Mouse (Mus musculus) liver, postnatal 0 days (tissue): ENCODE results near the gene Haghl. TPM values are rescaled to one million over a fixed set of nuclear protein-coding genes. Genes with fewer than 3 reads are reported as not detected.
A peak's percentile ranks its signal among the peaks of the same experiment; 100 is the strongest.

Experiments used
- ATAC-seq: fragments of 200-750 bp; cut with Nextera tagmentation; 2 replicates; pipeline ENCODE4 v1.8.0; 2017; ENCODE audit warnings: mild to moderate bottlenecking, moderate library complexity
- DNase-seq: peaks from one replicate; pipeline ENCODE4 v3.0.0-alpha.2; 2016
- H3K27ac ChIP-seq: fragments of 300-500 bp; sonication (generic); 2 replicates; pipeline ENCODE4 v1.5.1; 2014; ENCODE audit warnings: antibody characterized with exemption, moderate library complexity, mild to moderate bottlenecking, low read depth
- H3K27me3 ChIP-seq: fragments of 300-500 bp; sonication (generic); 2 replicates; pipeline ENCODE4 v1.6.1; 2014; ENCODE audit warnings: low read length, control low read depth, mixed read lengths; ENCODE audit not compliant: insufficient read depth
- H3K36me3 ChIP-seq: fragments of 300-500 bp; sonication (generic); replicated peaks from 2 replicates; pipeline ENCODE4 v1.6.1; 2014; ENCODE audit warnings: mild to moderate bottlenecking, control low read depth, low read length, moderate library complexity, mixed read lengths; ENCODE audit not compliant: insufficient read depth
- H3K4me1 ChIP-seq: fragments of 300-500 bp; sonication (generic); 2 replicates; pipeline ENCODE4 v1.6.1; 2014; ENCODE audit warnings: antibody characterized with exemption, mild to moderate bottlenecking, control low read depth; ENCODE audit not compliant: insufficient read depth
- H3K4me2 ChIP-seq: fragments of 300-500 bp; sonication (generic); 2 replicates; pipeline ENCODE4 v1.6.1; 2014; ENCODE audit warnings: low read depth, mild to moderate bottlenecking, low read length, moderate library complexity, mixed read lengths
- H3K4me3 ChIP-seq: fragments of 300-500 bp; sonication (generic); 2 replicates; pipeline ENCODE4 v1.5.1; 2014; ENCODE audit warnings: low read depth, low read length
- H3K9ac ChIP-seq: fragments of 300-500 bp; sonication (generic); replicated peaks from 2 replicates; pipeline ENCODE4 v1.6.1; 2014; ENCODE audit warnings: mild to moderate bottlenecking, moderate library complexity
- H3K9me3 ChIP-seq: fragments of 300-500 bp; sonication (generic); 2 replicates; pipeline ENCODE4 v1.6.1; 2016; ENCODE audit warnings: mild to moderate bottlenecking, control low read depth, low read length, mixed read lengths
- CTCF ChIP-seq: sonication (generic); IDR thresholded peaks from 2 replicates; pipeline ENCODE4 v1.5.1; 2016; ENCODE audit warnings: antibody characterized with exemption, low read depth
- EP300 ChIP-seq: IDR thresholded peaks from 2 replicates; pipeline ENCODE4 v1.6.1; 2016; ENCODE audit warnings: antibody characterized with exemption, low read depth, mild to moderate bottlenecking
- WGBS: fragments of 180-500 bp; shearing (Covaris S2); extraction: QIAGEN DNeasy Blood & Tissue Kit; methylation state at CpG from one replicate; pipeline ENCODE4 v1.1.7; 2014; ENCODE audit not compliant: insufficient replicate concordance; 5-methylcytosine and 5-hydroxymethylcytosine counted together
- polyA plus RNA-seq: library from polyadenylated mRNA; unstranded; fragments of >200 nt; fragmentation: Nextera tagmentation; extraction: Ambion mirVana; gene quantifications from 2 replicates; pipeline ENCODE4 v1.2.1, GENCODE M21; 2015

Haghl gene
- polyA plus RNA-seq, 1 experiment from 2014 or later: 9.4 TPM

DNA sequence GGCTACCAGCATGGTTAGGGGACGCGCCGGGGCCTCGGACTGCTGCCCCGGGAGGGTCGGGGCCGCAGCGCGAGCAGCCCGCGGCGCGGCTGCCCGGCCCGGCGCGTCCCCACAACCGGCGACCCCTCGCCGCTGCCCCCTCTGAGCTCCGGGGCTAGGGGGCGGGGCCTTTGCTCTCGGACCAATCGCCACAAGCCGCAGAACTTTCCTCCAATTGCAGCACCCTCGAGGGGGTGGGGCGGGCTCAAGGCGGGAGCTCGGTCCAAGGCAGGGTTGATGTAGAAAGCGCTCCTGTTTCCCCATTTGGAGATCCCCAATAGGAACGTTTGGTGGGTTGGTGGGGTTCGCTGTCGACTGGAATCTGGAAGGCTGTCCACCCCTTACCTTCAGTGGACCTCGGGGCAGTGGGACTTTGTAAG, 11.5 kb upstream of the Haghl start, which contains the start of gene Metrn:
Gene Metrn (minus strand): TSS at position 186 of the 419 bp plus-strand sequence.
- peaks cover 22% of the 10 kb centered on the region for H3K4me1 ChIP-seq
- ATAC-seq: peak; percentile 67
- no peak within 1 kb of the TSS for H3K27ac ChIP-seq
- TF ChIP-seq CTCF (no peak), EP300 (no peak)
- H3K36me3 ChIP-seq: no peaks in the 10 kb centered on the region
- peak within 1 kb of the TSS; percentile 89 for H3K4me3 ChIP-seq
- H3K4me2 ChIP-seq: peak within 1 kb of the TSS; percentile 98
- no peaks in the 10 kb centered on the region for H3K9me3 ChIP-seq
- peak; percentile 91 for DNase-seq
- under 1% methylated on average over 34 of the region's 35 CpGs for WGBS
- H3K9ac ChIP-seq: peak within 1 kb of the TSS; percentile 72
- 0 out of 2 replicates have a peak, but pooled peaks cover 4% of the 10 kb centered on the region for H3K27me3 ChIP-seq

DNA sequence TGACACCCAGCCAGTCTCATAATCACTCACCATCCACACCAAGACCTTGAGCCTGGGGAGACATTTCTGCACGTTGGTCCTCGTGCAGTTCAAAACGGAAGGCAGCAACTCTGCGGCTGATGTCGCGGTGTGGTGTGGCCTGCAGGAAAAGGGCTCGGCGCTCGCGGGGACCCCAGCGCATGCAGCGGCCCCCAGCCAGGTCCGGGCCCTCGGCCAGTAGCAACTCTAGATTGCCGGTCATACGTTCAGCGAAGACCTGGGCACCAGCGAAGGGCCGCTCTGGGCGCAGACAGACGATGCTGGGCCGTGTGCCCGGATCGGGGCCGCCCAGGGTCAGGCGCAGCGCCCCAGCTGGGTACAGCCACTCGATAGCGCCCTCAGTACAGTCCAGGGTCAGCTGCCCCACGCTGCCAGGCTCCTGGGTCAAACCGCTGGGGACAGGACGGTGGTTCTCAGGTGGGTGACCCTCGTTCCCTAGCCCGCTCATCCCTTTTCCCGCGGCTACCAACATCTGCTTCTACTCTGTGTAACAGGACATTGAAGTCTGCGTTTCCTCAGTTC, 10.8 kb upstream of the Haghl start:
- Histone ChIP-seq H3K27me3 (0 out of 2 replicates have a peak, but pooled peaks cover 1% of the 10 kb centered on the region), H3K9ac (peak overlapping the region; percentile 72), H3K27ac (no peak overlapping the region), H3K9me3 (no peaks in the 10 kb centered on the region), H3K4me2 (peak overlapping the region; percentile 98), H3K4me1 (peaks cover 25% of the 10 kb centered on the region), H3K4me3 (peak overlapping the region; percentile 89), H3K36me3 (no peaks in the 10 kb centered on the region)
- no peak for TF ChIP-seq CTCF
- TF ChIP-seq EP300: no peak
- ATAC-seq (peak; percentile 1; the same call in 1 of the 2 replicates), DNase-seq (no peak)
- WGBS: under 1% methylated on average over 37 of the region's 37 CpGs

DNA sequence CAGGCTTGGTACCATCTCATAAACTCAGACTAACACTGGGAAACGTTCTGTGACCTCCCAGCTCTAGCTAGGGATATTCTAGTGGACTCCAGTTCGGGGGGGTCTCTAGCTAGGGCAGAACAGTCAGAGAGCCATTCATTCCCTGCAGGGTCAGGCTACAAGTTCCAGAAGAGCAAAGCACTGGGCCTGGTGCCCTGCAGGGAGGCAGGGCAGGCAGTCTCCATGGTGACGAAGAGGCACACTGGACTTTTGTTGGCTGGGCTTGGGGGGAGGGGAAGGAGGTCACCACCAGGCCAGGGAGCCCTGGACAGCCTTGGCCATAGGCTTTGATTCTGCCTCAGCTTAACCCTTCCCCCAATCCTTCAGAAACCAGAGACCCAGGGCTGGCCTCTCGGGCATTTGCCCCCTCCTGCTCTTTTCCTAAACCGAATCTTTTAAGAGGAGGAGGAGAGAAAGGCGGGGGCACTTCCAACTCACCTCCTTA, 10.2 kb upstream of the Haghl start, which contains the start of gene AC134908.4:
Gene AC134908.4 (minus strand): TSS at position 51 of the 484 bp plus-strand sequence.
- DNase-seq: no peak

DNA sequence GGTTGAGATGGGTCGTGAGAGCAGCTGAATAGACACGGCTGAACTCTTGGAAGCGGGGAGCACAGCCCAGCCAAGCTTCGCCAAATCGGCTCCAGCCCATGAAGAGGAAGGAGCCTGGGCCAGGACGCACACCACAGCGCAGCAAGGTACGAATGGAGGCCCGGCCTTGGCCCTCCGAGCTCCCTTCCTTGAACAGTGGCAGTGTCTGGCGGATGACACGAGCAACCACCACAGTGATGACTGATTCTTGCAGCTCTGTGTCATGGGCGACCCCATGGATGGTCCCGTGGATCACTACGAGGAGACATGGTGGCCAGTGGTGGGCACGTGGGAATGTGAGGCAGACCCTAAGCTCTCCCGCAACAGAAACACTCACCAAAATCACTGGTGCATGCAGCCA, 9.5 kb upstream of the Haghl start:
- H3K36me3 ChIP-seq: no peaks in the 10 kb centered on the region
- no peak overlapping the region for H3K27ac ChIP-seq
- DNase-seq: no peak
- no peak for ATAC-seq
- WGBS: 86% methylated on average over 17 of the region's 17 CpGs
- H3K4me1 ChIP-seq: peaks cover 27% of the 10 kb centered on the region
- H3K9me3 ChIP-seq: no peaks in the 10 kb centered on the region
- TF ChIP-seq EP300: no peak
- no peak for TF ChIP-seq CTCF
- H3K9ac ChIP-seq: no peak overlapping the region
- no peaks in the 10 kb centered on the region for H3K27me3 ChIP-seq
- H3K4me3 ChIP-seq: no peak overlapping the region
- no peak overlapping the region for H3K4me2 ChIP-seq

More for the DNA sequence above, 10.2 kb upstream of the Haghl start, which contains the start of gene AC134908.4:
- no peak for ATAC-seq
- H3K9ac ChIP-seq: peak within 1 kb of the TSS; percentile 72
- H3K9me3 ChIP-seq: no peaks in the 10 kb centered on the region
- TF ChIP-seq EP300: no peak
- no peak for TF ChIP-seq CTCF
- peaks cover 27% of the 10 kb centered on the region for H3K4me1 ChIP-seq
- no peak within 1 kb of the TSS for H3K27ac ChIP-seq
- peak within 1 kb of the TSS; percentile 89 for H3K4me3 ChIP-seq
- H3K36me3 ChIP-seq: no peaks in the 10 kb centered on the region
- WGBS: 46% methylated on average over 6 of the region's 6 CpGs
- H3K27me3 ChIP-seq: no peaks in the 10 kb centered on the region
- H3K4me2 ChIP-seq: peak within 1 kb of the TSS; percentile 98

DNA sequence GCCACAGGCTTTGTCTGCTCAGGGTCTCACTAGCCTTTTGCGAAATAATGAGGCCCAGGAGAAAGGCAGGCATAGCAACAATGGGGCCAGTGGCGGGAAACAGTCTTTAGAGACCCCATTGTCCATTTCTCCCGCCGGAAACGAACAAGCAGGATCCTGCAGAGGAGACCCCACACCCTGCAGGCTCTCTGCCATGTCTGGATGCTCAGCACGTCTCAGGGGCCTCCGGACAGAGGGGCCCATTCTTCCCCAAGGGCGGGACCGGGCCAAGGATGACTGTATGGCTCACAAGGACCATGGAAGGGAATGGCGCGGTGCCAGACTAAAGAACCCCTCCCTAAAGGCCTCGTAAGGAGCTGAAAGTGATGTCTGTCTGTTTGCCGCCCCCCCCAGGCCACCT, 8.7 kb upstream of the Haghl start:
- Histone ChIP-seq H3K27ac (no peak overlapping the region), H3K4me3 (no peak overlapping the region), H3K36me3 (peaks cover 4% of the 10 kb centered on the region; the same call in 1 of the 2 replicates), H3K9me3 (no peaks in the 10 kb centered on the region), H3K9ac (no peak overlapping the region), H3K27me3 (no peaks in the 10 kb centered on the region), H3K4me2 (no peak overlapping the region), H3K4me1 (peaks cover 27% of the 10 kb centered on the region)
- DNase-seq (no peak), ATAC-seq (no peak)
- TF ChIP-seq CTCF (no peak), EP300 (no peak)
- WGBS: 82% methylated on average over 13 of the region's 13 CpGs

DNA sequence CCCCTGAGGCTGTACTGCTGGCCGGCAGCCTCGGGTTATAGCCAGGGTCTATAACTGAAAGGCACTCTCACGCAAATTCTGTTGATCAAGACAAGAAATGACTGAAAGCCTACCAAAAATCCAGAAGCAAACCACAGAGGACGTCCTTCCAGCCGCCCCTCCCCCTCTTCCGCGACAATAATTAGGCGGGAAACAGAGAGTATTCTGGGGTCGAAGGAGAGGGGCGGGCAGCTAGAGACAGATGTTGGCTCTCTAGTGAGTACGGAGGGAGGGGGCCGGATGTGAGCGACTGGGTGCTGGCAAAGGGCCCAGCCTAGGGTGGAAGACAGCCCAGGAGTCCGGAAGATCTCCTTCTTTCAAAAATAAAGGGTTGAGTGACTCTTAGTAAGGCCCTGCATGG, 7.1 kb upstream of the Haghl start, which contains the start of gene Fam173a:
Gene Fam173a (minus strand): TSS at position 287 of the 400 bp plus-strand sequence.
- no peak for TF ChIP-seq EP300
- no peak for TF ChIP-seq CTCF
- WGBS: 3% methylated on average over 14 of the region's 14 CpGs
- Histone ChIP-seq H3K4me3 (peak within 1 kb of the TSS; percentile 79), H3K4me2 (peak within 1 kb of the TSS; percentile 98), H3K9me3 (no peaks in the 10 kb centered on the region), H3K27me3 (no peaks in the 10 kb centered on the region), H3K36me3 (peaks cover 4% of the 10 kb centered on the region; the same call in 1 of the 2 replicates), H3K4me1 (peaks cover 27% of the 10 kb centered on the region), H3K9ac (peak within 1 kb of the TSS; percentile 77), H3K27ac (peak within 1 kb of the TSS; percentile 88)
- peak; percentile 75 for ATAC-seq
- peak; percentile 83 for DNase-seq
